Mouse (Mus musculus): ENCODE results near the gene Cdk20.
"Not testable (repeated sequence)": the region's sequence is repeated elsewhere in the genome, so short reads cannot be mapped to it uniquely, and the experiment has no call there.

The Cdk20 gene

GRCm38 (mm10) chr13:64424347-64424746 lies 7.8 kb upstream of the Cdk20 start:
- no peak for DNase-seq

- no peak for DNase-seq
Observed at GRCm38 (mm10) chr13:64425280-64425679, 6.8 kb upstream of the Cdk20 start.

GRCm38 (mm10) chr13:64429328-64429727 lies 2.8 kb upstream of the Cdk20 start:
- no peak for DNase-seq

DNA sequence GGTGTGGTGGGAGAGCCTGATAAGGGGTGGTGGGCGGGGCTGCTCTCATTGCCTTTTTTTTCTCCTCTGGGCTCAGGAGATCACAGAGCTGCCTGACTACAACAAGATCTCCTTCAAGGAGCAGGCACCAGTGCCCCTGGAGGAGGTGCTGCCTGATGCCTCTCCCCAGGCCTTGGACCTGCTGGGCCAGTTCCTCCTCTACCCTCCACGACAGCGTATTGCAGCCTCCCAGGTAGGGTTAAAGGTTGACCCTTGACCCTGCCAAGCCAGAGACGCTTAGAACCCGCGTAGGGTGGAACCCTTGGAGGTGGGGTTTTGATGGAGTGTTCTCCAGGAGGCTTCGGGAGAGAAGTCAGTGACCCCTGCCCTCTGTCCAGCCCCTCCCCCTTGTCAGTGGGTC lies 5.7 kb downstream of the Cdk20 start:
- no peak for DNase-seq

DNA sequence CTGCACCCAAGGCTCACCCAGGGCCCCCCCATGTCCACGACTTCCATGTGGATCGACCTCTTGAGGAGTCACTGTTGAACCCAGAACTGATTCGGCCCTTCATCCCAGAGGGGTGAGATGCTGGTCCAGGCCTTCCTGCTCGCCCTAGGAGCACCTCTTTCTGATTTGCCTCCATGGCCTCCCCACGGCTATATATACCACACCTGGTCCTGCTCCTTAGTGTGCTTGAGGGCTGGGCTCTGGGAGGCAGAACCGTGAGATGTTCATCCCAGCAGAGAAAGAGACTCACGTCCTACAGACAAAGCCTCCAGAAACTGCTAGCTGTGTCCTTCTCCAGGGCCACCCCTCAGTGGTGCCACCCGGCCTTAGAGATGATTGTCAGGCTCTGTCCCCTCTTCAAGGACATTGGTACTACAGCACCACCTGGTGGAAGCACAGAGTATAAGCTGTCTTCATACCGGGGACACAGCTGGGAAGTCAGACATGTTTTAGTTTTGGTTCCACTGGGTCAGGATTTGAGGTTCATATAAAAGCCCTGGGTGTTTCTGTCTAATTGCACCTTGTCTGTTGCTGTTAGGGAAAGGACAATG lies 6.8 kb downstream of the Cdk20 start:
- DNase-seq, result peak; percentile 86

GRCm38 (mm10) chr13:64439471-64439870 lies 7.4 kb downstream of the Cdk20 start:
- no peak for DNase-seq

DNA sequence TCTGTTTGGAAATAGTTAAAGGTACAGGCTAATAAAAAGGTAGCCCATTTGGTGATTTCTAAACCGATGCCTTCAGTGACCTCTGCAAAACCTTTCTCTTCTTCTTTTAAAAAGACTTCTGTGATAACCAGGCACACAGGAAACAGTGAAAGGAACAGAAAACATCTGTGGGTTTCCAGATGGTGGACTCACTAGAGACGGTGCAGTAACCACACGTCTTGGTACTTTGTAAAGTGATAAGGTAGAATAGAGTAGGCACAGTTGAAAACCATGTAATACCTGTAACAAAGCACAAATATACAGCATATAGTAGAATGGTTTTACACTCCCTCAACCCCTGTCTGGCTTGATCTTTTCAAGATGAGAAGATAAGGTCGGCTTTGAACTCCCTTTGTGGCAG lies 8.5 kb downstream of the Cdk20 start:
- DNase-seq, result no peak

- peak; percentile 85 for DNase-seq
Observed at GRCm38 (mm10) chr13:64443263-64443894, 11.3 kb downstream of the Cdk20 start.

- DNase-seq, result no peak
Observed at GRCm38 (mm10) chr13:64445254-64445920, 13.3 kb downstream of the Cdk20 start.

- peak; percentile 72 for DNase-seq
Observed at GRCm38 (mm10) chr13:64447947-64448346, 15.8 kb downstream of the Cdk20 start.

DNA sequence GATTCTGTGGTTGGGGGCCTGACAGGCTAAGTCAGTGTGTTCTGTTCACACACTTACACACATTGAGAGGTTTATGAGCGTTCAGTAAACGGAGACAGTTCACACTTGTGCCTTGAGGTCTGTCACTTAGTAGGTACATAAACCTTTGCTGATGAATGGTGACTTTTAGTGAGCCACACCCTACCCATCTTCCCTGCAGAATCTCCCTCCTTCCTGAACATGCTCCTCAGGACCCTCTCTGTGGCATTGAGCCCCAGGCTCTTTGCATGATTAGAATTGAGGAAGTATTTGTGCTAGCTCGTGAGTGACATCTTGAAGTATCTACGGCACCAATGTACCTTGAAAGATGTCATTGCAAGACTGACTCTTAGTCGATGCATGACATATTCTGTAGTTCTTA lies 16.6 kb downstream of the Cdk20 start:
- no peak for DNase-seq

DNA sequence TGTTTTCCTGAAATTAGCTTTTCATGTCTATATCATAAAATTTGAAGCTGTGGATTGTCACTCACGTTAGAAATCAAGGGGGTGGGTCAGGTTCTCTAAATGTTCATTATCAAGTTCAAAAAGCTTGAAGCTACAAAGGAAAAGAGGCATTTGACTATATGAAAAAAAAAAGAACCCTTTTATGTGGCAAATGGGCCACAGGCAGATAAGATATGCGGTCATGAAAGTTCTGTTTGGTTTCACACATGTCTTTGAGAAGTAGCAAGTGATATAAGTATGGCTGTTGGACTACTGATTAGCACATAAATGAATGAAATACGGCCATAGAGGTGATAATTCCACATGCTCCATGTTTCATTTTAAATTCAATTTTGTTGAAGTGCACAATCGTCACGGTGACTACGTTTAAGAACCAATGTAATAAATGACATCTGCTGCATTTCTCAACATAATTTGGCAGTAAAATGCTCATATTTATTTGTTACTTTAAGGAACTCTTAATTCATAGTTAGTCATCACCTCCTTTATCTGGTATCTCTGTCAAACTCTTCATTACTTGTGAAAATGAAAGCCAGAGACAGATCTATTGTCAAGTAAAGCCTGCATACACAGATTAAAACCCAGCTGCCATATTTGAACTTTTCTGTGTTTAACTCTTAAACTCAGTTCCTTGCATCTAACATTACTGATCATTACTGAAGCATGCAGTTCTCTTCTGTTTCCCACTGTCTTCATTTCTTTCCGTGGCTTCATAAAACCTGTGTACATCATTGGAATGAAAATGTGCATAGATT lies 18.1 kb downstream of the Cdk20 start:
- DNase-seq, result no peak

- DNase-seq, result not testable (repeated sequence)
Observed at GRCm38 (mm10) chr13:64457225-64457978, 25.3 kb downstream of the Cdk20 start.

DNA sequence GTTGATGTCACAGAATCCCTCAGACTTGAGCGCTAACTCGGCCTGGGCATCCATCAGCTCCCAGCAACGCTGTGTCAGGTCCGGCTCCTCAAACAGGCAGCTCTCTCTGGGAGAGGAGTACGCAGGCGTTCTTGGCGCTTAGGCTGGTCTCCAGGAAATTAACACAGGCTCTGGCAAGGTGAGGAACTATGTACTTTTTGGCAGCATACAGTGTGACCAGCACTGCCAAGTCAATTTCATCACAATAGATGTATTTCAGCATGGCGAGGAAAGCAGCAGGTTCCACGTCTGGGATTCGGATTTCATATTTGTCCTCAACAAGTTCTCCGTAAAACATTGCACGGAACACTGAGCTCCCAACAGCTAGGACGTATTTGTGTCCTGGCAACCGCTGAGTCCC lies 26.1 kb downstream of the Cdk20 start:
- no peak for DNase-seq

DNA sequence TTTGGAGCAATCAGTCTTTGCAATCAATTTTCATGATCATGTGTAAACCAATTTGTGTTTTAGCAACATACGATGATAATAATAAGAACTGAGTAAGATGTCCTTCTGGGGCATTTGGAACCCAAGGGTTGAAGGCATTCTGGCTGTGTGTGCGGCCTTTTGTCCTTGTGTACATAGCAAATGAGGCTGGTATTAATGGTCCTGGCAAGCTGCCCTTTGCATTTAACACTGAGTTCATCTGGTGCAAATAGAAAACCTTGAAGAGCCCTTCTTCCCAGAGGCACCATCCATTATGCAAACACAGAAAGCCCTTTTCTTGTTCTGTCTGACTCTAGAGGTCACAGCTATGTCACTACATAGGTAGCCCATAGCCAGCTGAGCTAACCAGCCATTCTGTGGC lies 30.5 kb downstream of the Cdk20 start:
- DNase-seq, result no peak

DNA sequence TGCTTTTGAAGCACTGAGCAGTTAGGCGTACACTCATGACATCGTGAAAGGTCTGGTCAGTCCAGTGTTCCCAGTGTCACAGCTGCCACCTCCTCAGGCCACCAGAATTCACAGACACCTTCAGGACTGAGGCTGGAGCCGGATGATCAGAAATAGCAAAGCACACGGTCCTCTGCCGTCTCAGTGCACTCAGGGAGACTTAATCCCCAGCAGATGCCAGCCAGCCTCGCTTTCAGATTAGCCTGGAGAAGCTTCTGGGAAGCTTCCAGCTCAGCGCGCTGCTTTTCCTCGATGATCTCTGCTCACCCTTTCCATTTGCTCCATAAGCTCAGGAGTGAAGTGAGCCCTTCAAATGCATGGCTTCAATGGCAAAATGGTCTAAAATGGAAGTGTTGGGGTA lies 33.1 kb downstream of the Cdk20 start:
- peak; percentile 80 for DNase-seq

- DNase-seq, result peak; percentile 62
Observed at GRCm38 (mm10) chr13:64467886-64468285, 35.8 kb downstream of the Cdk20 start.

DNA sequence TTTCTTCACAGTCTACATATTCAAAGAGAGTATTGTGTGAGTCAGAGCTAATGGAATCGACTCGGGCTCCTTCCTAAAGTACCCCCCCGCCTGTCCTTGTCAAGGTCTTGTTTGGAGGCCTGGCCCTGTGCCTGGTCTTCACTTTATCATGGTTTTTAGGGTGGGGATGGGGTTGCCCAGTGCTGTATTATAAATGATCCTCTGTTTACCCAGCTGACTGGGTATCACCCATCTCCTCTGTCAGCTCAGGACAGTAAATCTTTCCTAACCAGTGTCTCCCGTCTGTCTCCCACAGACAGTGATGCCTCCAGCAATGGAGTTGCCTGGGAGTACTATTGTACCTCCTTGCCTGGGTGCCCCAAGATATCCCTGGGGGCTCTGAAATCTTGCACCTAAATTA lies 45.9 kb downstream of the Cdk20 start:
- DNase-seq, result no peak

DNA sequence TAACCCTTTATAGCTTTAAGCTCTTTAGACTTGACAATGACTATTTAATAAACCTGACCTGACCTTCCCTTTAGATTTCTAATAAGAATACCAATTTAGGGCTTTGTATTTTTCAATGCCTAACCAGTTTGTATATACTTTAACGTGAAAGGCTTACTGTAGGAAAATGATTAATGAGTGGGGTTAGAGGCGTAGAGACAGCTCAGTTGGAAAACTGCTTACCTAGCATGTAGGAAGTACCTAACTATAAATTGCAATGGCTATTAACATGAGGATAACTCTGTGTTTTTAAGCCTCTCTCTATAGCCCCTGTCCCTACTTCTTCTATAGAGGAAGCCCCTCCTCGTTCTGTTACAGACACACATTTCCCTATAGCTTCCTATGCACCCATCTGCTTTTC lies 47.8 kb downstream of the Cdk20 start:
- DNase-seq, result no peak

DNA sequence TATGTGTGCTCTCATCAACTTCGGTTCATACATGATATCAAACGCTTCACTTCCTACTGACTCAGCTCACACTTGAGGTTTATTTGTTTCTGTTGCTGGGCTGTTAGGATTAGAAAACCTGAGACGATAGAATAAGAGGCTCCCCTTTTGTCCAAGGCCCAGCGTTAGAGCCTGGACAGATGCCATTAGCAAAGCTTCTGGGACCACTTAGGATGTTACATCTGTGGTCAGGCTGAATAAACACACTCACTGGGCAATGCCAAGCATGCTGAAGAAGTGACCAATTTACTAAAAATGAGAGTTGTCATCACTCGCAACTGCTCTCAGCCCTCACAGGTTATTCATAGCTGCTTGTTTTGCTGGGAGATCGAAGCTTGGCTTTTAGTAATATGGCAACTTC lies 57.8 kb downstream of the Cdk20 start:
- DNase-seq, result no peak
